Mouse (Mus musculus) MEL (cell line): ENCODE results near the gene H2-Ob.
A peak's percentile ranks its signal among the peaks of the same experiment; 100 is the strongest.

Experiments
- CTCF ChIP-seq, 3 experiments: IDR thresholded peaks in 2 of 3; conservative IDR thresholded peaks in 1 of 3; 2 replicates each; pipeline ENCODE4 v1.5.1; 2011 to 2012; ENCODE audit warnings: low read length in 3 of 3, low read depth in 2 of 3, mild to moderate bottlenecking in 2 of 3, improper control_type of control experiment in 1 of 3, inconsistent platforms in 1 of 3, mixed read lengths in 1 of 3, moderate library complexity in 1 of 3; ENCODE audit not compliant: control insufficient read depth in 1 of 3, insufficient read depth in 1 of 3, poor library complexity in 1 of 3, severe bottlenecking in 1 of 3
- ELF1 ChIP-seq: IDR thresholded peaks from 2 replicates; pipeline ENCODE4 v1.6.1; 2014; ENCODE audit warnings: low read depth, mild to moderate bottlenecking, inconsistent platforms, low read length, improper control_type of control experiment, moderate library complexity
- EP300 ChIP-seq, 2 experiments: IDR thresholded peaks; 2 replicates each; pipeline ENCODE4 v1.6.1; 2011; ENCODE audit warnings: improper control_type of control experiment in 2 of 2, low read length in 2 of 2, low read depth in 1 of 2, mild to moderate bottlenecking in 1 of 2
- ETS1 ChIP-seq: IDR thresholded peaks from 2 replicates; pipeline ENCODE4 v1.6.1; 2012; ENCODE audit warnings: low read depth, mild to moderate bottlenecking, inconsistent platforms, low read length, improper control_type of control experiment, moderate library complexity
- HCFC1 ChIP-seq: IDR thresholded peaks from 2 replicates; pipeline ENCODE4 v1.6.1; 2012; ENCODE audit warnings: low read depth, mild to moderate bottlenecking, inconsistent platforms, low read length, improper control_type of control experiment, moderate library complexity
- JUND ChIP-seq: IDR thresholded peaks from 2 replicates; pipeline ENCODE4 v1.6.1; 2011; ENCODE audit warnings: low read depth, mild to moderate bottlenecking, improper control_type of control experiment, low read length
- MAX ChIP-seq: IDR thresholded peaks from 2 replicates; pipeline ENCODE4 v1.6.1; 2011; ENCODE audit warnings: low read length, improper control_type of control experiment
- MAZ ChIP-seq: IDR thresholded peaks from 2 replicates; pipeline ENCODE4 v1.6.1; 2012; ENCODE audit warnings: low read depth, mild to moderate bottlenecking, inconsistent platforms, low read length, improper control_type of control experiment
- POLR2A ChIP-seq, 2 experiments: IDR thresholded peaks; 2 replicates each; pipeline ENCODE4 v1.6.1; 2011 to 2012; ENCODE audit warnings: low read length in 2 of 2, mild to moderate bottlenecking in 2 of 2, control low read depth in 1 of 2, improper control_type of control experiment in 1 of 2, low read depth in 1 of 2, moderate library complexity in 1 of 2; ENCODE audit not compliant: control insufficient read depth in 1 of 2, insufficient read depth in 1 of 2, poor library complexity in 1 of 2
- USF1 ChIP-seq: IDR thresholded peaks from 2 replicates; pipeline ENCODE4 v1.6.1; 2014; ENCODE audit warnings: low read depth, mild to moderate bottlenecking, inconsistent platforms, low read length, improper control_type of control experiment, moderate library complexity
- ZKSCAN1 ChIP-seq: IDR thresholded peaks from 2 replicates; pipeline ENCODE4 v1.6.1; 2012; ENCODE audit warnings: low read depth, mild to moderate bottlenecking, inconsistent platforms, low read length, improper control_type of control experiment, moderate library complexity
- ZNF384 ChIP-seq: IDR thresholded peaks from 2 replicates; pipeline ENCODE4 v1.6.1; 2012; ENCODE audit warnings: low read depth, mild to moderate bottlenecking, inconsistent platforms, low read length, improper control_type of control experiment

GRCm38 (mm10) chr17:34257594-34258375, 19.1 kb downstream of the H2-Ob start, which contains the start of gene H2-Ab1:
- TF ChIP-seq ZKSCAN1 (0 out of 2 replicates have a peak, but pooled peaks have one; percentile 32), CTCF (IDR thresholded peaks at IDR 0.05 in 2 of 3, conservative IDR thresholded peaks at IDR 0.05 in 1 of 3; ENCODE audit: control insufficient read depth in 1 of 3, insufficient read depth in 1 of 3, low read depth in 2 of 3, low read length in 3 of 3, poor library complexity in 1 of 3, severe bottlenecking in 1 of 3) (no peak), POLR2A (IDR thresholded peaks at IDR 0.05; ENCODE audit: control insufficient read depth in 1 of 2, insufficient read depth in 1 of 2, low read depth in 1 of 2, low read length in 2 of 2, poor library complexity in 1 of 2) (no peak), MAX (no peak), ETS1 (no peak), ELF1 (no peak), MAZ (no peak), ZNF384 (no peak), JUND (no peak), USF1 (no peak), EP300 (IDR thresholded peaks at IDR 0.05; ENCODE audit: low read depth in 1 of 2, low read length in 2 of 2) (no peak), HCFC1 (no peak)
